Mouse (Mus musculus): Measurements from ENCODE around the gene Olfr777.
"Not testable (repeated sequence)": the region's sequence is repeated elsewhere in the genome, so short reads cannot be mapped to it uniquely, and the experiment has no call there.

Gene Olfr777

DNA sequence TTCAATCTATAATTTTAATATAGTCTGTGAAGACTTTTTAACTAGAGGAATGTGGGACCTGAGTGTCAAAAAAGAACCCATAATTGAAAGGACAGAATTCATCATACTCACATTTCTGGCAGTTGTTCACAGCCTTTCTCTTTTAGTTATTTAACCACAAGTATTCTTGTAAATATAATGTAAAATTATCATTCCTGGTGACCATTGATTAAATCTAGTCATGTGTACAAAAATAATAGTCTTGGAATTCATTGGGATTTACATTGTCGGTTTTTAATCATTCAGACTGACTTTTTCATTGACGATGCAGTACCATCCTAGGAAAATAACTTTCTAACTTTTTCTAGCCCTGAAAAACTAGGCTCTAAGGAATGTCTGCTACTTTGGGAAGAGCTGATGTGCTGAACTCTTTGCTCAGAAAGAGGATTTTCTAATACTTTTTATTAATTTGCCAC lies at the start of gene Olfr777:
Gene Olfr777, minus strand, starts transcription at position 405 of the 455 bp plus-strand sequence.
- DNase-seq (ENCODE audit: low spot score in 2 of 2), result no peak

DNA sequence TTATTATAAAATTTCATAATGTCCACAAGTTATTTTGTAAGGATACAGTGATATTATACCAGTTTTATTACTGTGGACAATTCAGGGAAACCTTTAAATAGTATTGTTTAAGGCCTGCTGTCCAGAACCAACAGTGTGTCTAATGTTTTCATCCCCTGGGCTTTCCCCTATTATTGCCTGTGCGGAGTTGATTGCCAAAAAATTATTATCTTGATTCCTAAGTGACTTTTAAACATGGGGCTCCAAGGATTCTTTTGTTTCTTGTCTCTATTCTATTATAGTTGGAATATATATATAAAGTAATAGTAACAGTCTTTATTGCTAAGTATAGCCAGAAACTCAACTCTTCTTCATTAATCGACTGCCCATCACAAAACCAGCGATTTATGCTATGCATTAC lies 46.5 kb upstream of the Olfr777 start, which contains the start of gene Olfr780:
Gene Olfr780, plus strand, starts transcription at position 301 of the 400 bp plus-strand sequence.
- no peak for DNase-seq (ENCODE audit: low spot score in 2 of 2)

DNA sequence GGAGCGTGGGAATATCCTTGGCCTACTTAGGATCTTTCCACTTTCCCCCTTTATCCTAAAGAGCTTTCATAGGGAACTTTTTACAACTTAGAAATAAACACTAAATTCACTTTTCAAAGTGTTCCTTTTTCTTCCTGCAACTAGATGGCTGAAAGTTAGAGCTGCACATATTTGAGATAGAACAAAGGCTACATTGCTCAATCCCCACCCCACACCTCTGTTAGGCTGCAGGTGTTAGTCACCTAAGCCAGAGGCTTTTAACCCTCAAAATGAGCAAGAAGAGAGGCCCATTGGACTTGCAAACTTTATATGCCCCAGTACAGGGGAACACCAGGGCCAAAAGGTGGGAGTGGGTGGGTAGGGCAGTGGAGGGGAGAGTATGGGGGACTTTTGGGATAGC lies 42.2 kb upstream of the Olfr777 start:
- DNase-seq (ENCODE audit: low spot score in 2 of 2), result not testable (repeated sequence)

DNA sequence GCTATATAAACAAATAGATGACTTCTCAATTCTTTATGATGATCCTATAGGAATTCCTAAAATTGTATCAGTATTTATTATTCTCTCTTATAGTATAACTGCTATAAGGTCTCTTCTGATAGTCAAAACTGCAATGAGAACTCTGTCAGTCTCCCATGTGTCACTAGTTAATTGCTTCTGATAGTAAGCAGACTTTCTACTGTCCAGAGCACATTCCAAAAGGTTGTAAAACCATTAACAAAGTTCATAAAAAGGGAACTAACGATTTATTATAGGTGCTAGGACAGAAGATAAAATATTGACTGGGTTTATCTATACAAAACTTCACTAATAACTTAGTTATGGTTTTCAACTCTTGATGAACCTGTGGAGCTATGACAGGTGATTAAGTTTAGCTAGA lies 41.7 kb upstream of the Olfr777 start:
- DNase-seq (ENCODE audit: low spot score in 2 of 2), result not testable (repeated sequence)

DNA sequence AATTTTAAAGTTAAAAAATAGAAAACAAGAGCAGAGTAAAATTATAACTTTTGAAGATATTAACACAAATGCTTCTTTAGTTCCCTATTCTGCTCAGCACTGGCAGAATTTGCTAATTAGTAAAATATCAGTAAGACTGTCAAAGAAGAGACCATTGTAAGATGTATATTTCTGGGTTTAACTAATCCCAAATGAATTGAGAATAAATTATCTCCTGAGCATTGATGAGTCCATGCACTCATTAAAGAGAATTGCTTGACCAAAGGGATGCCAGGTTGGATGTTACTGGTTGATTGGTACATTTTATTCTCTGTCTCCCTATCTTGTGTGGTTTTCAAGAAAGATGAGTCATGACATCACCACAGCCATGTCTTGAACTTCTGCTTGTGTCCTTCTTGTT lies 12.5 kb downstream of the Olfr777 start, which contains the start of gene Olfr776:
Gene Olfr776, plus strand, starts transcription at position 301 of the 400 bp plus-strand sequence.
- no peak for DNase-seq (ENCODE audit: low spot score in 2 of 2)

DNA sequence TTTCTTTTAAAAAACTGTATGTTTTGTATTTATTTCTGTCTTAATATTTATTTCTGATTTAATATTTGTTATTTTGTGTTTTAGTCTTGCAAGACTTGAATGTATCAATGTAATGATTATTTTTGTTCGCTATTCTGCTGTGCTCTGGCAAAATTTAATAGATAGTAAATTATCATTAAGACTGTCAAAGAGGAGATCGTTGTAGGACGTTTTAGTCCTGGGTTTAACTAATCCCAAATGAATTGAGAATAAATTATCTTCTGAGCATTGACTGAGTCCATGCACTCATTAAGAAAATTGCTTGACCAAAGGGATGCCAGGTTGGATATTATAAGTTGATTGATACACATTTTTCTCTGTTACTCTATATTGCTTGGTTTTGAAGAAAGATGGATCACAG lies 23.2 kb downstream of the Olfr777 start, which contains the start of gene Olfr775:
Gene Olfr775, plus strand, starts transcription at position 301 of the 400 bp plus-strand sequence.
- DNase-seq (ENCODE audit: low spot score in 2 of 2), result no peak

DNA sequence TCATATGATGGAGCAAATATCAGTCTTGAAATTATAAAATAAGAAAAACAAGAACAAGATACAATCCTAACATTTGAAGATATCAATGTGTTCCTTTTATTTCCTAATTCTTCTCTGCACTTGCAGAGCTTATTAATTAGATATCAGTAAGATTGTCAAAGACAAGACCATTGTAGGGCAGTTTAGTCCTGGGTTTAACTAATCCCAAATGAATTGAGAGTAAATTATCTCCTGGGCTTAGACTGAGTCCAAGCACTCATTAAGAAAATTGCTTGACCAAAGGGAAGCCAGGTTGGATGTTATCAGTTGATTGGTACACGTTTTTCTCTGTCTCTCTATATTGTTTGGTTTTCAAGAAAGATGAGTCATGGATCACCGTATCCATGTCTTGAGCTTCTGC lies 35.4 kb downstream of the Olfr777 start, which contains the start of gene Olfr774:
Gene Olfr774, plus strand, starts transcription at position 301 of the 400 bp plus-strand sequence.
- DNase-seq (ENCODE audit: low spot score in 2 of 2), result no peak

DNA sequence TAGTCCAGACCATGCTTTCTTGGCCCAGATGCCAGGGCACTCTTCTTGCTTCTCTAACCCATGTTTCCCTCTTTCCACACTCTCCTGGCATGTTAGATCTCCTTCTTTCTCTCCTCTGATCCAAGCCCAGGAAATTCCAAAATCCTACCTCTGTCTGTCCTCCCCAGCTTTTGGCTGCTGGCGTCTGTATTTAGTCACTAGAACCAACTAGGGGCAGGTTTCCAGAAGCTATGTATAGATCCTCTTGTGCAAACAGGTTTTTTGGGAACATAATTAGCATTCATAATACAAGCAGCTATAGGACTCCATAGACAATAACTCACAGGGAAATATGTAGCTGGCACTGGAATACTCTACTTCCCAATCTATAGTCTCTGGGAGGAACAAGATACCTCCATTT lies 40.5 kb downstream of the Olfr777 start:
- no peak for DNase-seq (ENCODE audit: low spot score in 2 of 2)
